Mouse (Mus musculus): ENCODE results near the gene Ticrr. TPM values are rescaled to one million over a fixed set of nuclear protein-coding genes. Genes with fewer than 3 reads are reported as not detected.

Ticrr gene
- polyA plus RNA-seq, 1 experiment from 2014 or later = 14.2 TPM

- ATAC-seq (ENCODE audit: insufficient number of reproducible peaks, insufficient read depth, low FRiP score, low TSS enrichment, low read depth) = no peak
- no peaks in the 10 kb centered on the region for H3K27me3 ChIP-seq
- no peak overlapping the region for H3K9ac ChIP-seq (replicated peaks)
- no peak overlapping the region for H3K4me3 ChIP-seq (replicated peaks)
- H3K36me3 ChIP-seq = peaks cover 96% of the 10 kb centered on the region
- H3K4me2 ChIP-seq = no peak overlapping the region
- H3K27ac ChIP-seq = no peak overlapping the region
- H3K4me1 ChIP-seq (replicated peaks) = no peaks in the 10 kb centered on the region
- H3K9me3 ChIP-seq = no peaks in the 10 kb centered on the region
- 91% methylated on average over 8 of the region's 8 CpGs for WGBS
Measured at GRCm38 (mm10) chr7:79696495-79696894, 36.5 kb downstream of the Ticrr start.

DNA sequence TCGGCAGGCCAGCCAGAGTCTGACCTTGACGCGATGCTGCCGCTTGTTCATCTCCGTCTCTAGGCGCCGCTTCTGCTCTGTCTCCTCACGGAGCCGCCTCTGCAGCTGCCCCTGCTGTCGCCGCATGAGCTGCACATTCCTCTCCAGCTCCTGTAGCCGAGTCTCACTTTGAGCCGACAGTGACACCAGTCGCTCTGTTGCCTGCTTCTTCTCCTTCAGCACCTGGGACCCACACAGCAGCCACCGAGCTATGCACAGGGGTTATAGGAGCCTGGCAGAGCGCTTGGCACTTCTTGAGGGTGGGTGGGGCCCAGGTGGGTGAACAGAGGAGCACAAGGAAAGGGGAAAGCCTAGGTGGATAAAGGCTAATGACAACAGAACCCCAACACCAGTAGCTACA lies 42.8 kb downstream of the Ticrr start:
- Histone ChIP-seq H3K4me1 (replicated peaks) (no peaks in the 10 kb centered on the region), H3K4me3 (replicated peaks) (no peak overlapping the region), H3K9ac (replicated peaks) (no peak overlapping the region), H3K27me3 (no peaks in the 10 kb centered on the region), H3K4me2 (no peak overlapping the region), H3K27ac (no peak overlapping the region), H3K9me3 (no peaks in the 10 kb centered on the region), H3K36me3 (peaks cover 100% of the 10 kb centered on the region)
- ATAC-seq (ENCODE audit: insufficient number of reproducible peaks, insufficient read depth, low FRiP score, low TSS enrichment, low read depth) = no peak
- 82% methylated on average over 16 of the region's 16 CpGs for WGBS

GRCm38 (mm10) chr7:79705210-79705609 lies 45.2 kb downstream of the Ticrr start:
- H3K4me1 ChIP-seq (replicated peaks) = peaks cover 6% of the 10 kb centered on the region
- H3K27ac ChIP-seq = no peak overlapping the region
- no peak overlapping the region for H3K4me2 ChIP-seq
- H3K9me3 ChIP-seq = no peaks in the 10 kb centered on the region
- peaks cover 90% of the 10 kb centered on the region for H3K36me3 ChIP-seq
- H3K9ac ChIP-seq (replicated peaks) = no peak overlapping the region
- WGBS = 92% methylated on average over 5 of the region's 5 CpGs
- peaks cover 8% of the 10 kb centered on the region for H3K27me3 ChIP-seq
- no peak overlapping the region for H3K4me3 ChIP-seq (replicated peaks)
- no peak for ATAC-seq (ENCODE audit: insufficient number of reproducible peaks, insufficient read depth, low FRiP score, low TSS enrichment, low read depth)

DNA sequence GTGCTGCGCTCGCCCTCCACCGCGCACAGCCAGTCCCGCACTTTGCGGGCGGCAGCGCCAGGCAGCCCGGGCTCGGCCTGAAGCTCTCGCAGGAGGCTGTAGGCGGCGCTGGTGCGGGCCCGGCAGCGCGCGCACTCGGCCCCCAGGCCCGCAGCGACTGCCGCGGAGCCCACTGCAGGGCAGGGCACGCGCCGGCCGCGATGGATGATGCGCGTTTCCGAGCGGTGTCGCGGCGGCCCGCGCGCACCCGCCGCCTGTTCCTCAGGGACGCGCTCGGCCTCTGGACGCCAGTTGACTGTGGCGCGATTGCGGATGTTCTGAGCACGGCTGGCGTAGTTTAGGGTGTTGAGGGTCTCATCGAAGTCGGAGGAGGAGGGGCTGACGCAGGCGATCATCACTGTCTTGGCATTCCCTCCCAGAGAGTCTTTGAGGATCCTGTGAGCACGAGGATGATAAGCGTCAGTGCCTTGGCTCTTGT lies 50.2 kb downstream of the Ticrr start:
- Histone ChIP-seq H3K9me3 (no peaks in the 10 kb centered on the region), H3K4me2 (peak overlapping the region; percentile 76), H3K9ac (replicated peaks) (peak overlapping the region; percentile 63), H3K4me1 (replicated peaks) (peaks cover 19% of the 10 kb centered on the region), H3K36me3 (peaks cover 54% of the 10 kb centered on the region), H3K27ac (no peak overlapping the region), H3K4me3 (replicated peaks) (peak overlapping the region; percentile 45), H3K27me3 (peaks cover 24% of the 10 kb centered on the region)
- no peak; the same call in 1 of the 2 replicates for ATAC-seq (ENCODE audit: insufficient number of reproducible peaks, insufficient read depth, low FRiP score, low TSS enrichment, low read depth)
- under 1% methylated on average over 55 of the region's 55 CpGs for WGBS

DNA sequence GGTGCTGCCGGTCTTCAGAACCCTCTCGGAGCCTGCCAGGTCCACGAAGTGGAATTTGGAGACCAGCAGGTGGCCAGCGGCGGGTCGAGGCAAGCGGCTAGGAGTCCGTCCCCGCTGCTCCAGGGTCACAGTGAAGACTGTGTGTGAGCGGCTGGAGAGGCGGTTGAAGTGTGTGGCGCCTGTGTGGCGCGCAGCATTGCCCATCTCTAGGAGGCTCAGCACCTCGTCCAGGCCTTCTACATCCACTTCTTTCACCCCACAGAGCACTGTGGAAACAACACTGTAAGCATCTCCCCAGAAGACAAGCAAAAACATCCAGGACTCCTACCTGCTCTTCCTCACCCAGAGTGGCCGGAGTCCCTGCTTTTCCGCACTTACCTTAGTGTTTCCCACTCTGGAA lies 50.8 kb downstream of the Ticrr start:
- no peak for ATAC-seq (ENCODE audit: insufficient number of reproducible peaks, insufficient read depth, low FRiP score, low TSS enrichment, low read depth)
- H3K4me2 ChIP-seq = peak overlapping the region; percentile 76

GRCm38 (mm10) chr7:79715187-79715981 lies 55.4 kb downstream of the Ticrr start, which contains the start of gene Kif7:
Kif7 (minus strand) TSS chr7:79715720.
- Histone ChIP-seq H3K27me3 (peaks cover 25% of the 10 kb centered on the region), H3K9ac (replicated peaks) (peak within 1 kb of the TSS; percentile 77), H3K4me1 (replicated peaks) (peaks cover 11% of the 10 kb centered on the region), H3K27ac (0 out of 2 replicates have a peak within 1 kb of the TSS, but pooled peaks have one; percentile 50), H3K9me3 (no peaks in the 10 kb centered on the region), H3K4me2 (peak within 1 kb of the TSS; percentile 82), H3K4me3 (replicated peaks) (peak within 1 kb of the TSS; percentile 78), H3K36me3 (peaks cover 13% of the 10 kb centered on the region; the same call in 1 of the 2 replicates)
- ATAC-seq (ENCODE audit: insufficient number of reproducible peaks, insufficient read depth, low FRiP score, low TSS enrichment, low read depth) = peak; percentile 87
- 1% methylated on average over 54 of the region's 55 CpGs for WGBS

More for the DNA sequence above, 50.8 kb downstream of the Ticrr start:
- peaks cover 47% of the 10 kb centered on the region for H3K36me3 ChIP-seq
- WGBS = 32% methylated on average over 17 of the region's 17 CpGs
- peak overlapping the region; percentile 45 for H3K4me3 ChIP-seq (replicated peaks)
- peaks cover 24% of the 10 kb centered on the region for H3K27me3 ChIP-seq
- no peaks in the 10 kb centered on the region for H3K9me3 ChIP-seq
- H3K9ac ChIP-seq (replicated peaks) = no peak overlapping the region
- H3K27ac ChIP-seq = no peak overlapping the region
- peaks cover 19% of the 10 kb centered on the region for H3K4me1 ChIP-seq (replicated peaks)

DNA sequence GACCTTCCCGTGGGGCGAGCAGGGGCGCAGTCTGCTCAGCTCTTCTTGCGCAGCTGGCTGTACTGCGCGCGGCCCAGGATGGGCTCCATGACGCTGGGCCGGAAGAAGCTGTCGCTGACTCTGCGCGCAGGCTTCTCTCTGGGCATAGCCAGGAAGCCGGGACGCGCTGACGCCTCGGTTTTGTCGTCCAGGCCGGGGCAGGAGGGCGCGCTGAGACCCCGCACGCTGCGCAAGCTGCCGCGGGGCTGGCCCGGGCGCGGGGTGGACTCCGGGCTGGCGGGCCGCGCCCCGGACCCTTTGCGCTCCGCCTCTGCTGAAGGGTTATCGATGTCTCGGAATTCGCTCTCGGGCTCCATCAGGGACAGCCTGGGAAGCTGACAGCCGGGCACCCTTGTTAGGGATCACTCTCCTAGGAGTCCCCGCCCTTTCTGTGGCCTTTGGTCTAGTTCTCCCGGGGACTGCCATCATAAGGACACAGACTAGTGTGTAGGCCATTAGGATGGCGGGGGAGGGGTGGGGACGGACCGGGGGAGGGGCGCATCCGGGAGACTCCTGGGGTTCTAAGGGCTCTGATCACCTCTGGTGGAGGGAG lies 61.5 kb downstream of the Ticrr start:
- H3K9ac ChIP-seq (replicated peaks) = peak overlapping the region; percentile 73
- H3K36me3 ChIP-seq = no peaks in the 10 kb centered on the region
- H3K4me3 ChIP-seq (replicated peaks) = peak overlapping the region; percentile 62
- H3K27ac ChIP-seq = 0 out of 2 replicates have a peak overlapping the region, but pooled peaks have one; percentile 41
- peak; percentile 54 for ATAC-seq (ENCODE audit: insufficient number of reproducible peaks, insufficient read depth, low FRiP score, low TSS enrichment, low read depth)
- peaks cover 50% of the 10 kb centered on the region for H3K27me3 ChIP-seq
- H3K9me3 ChIP-seq = no peaks in the 10 kb centered on the region
- H3K4me2 ChIP-seq = peak overlapping the region; percentile 90
- 0 out of 2 replicates have a peak, but pooled peaks cover 11% of the 10 kb centered on the region for H3K4me1 ChIP-seq (replicated peaks)
- WGBS = under 1% methylated on average over 48 of the region's 48 CpGs

DNA sequence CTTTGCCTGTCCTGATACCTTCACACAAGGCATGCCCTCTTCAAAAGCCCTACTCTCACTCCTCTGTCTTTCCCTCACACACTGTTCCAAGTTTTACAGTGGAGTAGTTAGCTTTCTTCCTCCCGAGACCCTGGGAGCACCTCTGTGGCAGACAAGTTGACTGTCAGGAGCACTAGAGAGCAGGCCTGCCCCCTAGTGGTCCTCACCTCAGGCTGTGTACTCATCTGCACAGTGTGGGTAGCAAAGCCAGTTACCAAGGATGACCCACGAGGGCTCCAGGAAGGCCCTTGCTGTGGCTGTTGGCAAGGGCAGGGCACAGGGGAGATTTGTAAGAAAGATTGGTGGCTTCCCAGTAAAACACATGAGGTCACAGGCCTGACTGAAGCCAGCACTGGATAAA lies 67.1 kb downstream of the Ticrr start:
- Histone ChIP-seq H3K9me3 (no peaks in the 10 kb centered on the region), H3K4me3 (replicated peaks) (no peak overlapping the region), H3K4me2 (no peak overlapping the region), H3K4me1 (replicated peaks) (0 out of 2 replicates have a peak, but pooled peaks cover 3% of the 10 kb centered on the region), H3K36me3 (no peaks in the 10 kb centered on the region), H3K27me3 (peaks cover 37% of the 10 kb centered on the region), H3K9ac (replicated peaks) (no peak overlapping the region), H3K27ac (no peak overlapping the region)
- no peak for ATAC-seq (ENCODE audit: insufficient number of reproducible peaks, insufficient read depth, low FRiP score, low TSS enrichment, low read depth)
- 9% methylated on average over 2 of the region's 2 CpGs for WGBS

- no peak overlapping the region for H3K4me2 ChIP-seq
- H3K4me3 ChIP-seq (replicated peaks) = no peak overlapping the region
- H3K4me1 ChIP-seq (replicated peaks) = 0 out of 2 replicates have a peak, but pooled peaks cover 3% of the 10 kb centered on the region
- peaks cover 25% of the 10 kb centered on the region for H3K27me3 ChIP-seq
- H3K9ac ChIP-seq (replicated peaks) = no peak overlapping the region
- H3K27ac ChIP-seq = no peak overlapping the region
- no peaks in the 10 kb centered on the region for H3K36me3 ChIP-seq
- ATAC-seq (ENCODE audit: insufficient number of reproducible peaks, insufficient read depth, low FRiP score, low TSS enrichment, low read depth) = no peak
- 29% methylated on average over 6 of the region's 6 CpGs for WGBS
- no peaks in the 10 kb centered on the region for H3K9me3 ChIP-seq
Measured at GRCm38 (mm10) chr7:79728219-79728618, 68.2 kb downstream of the Ticrr start.

DNA sequence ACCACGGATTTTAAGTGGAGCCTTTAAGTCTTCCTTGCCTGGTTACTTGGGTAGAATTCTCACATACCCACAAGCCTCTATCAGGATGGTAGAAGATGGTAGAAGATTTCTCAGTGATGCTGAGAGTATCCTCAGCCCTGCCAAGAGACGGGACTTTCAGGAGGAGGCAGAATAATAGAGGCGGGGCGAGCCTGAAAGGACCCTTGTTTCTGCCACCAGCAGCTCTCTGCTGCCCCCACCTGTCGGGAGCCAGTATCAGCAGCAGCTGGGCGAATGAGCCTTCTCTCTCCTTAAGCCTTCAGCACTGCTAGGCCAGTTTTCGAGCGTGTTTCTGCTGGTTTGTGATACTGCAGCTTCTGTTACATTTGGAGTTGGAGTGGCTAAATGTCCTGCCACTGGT lies 69.2 kb downstream of the Ticrr start:
- Histone ChIP-seq H3K27me3 (peaks cover 19% of the 10 kb centered on the region), H3K4me2 (no peak overlapping the region), H3K4me3 (replicated peaks) (no peak overlapping the region), H3K36me3 (no peaks in the 10 kb centered on the region), H3K9ac (replicated peaks) (no peak overlapping the region), H3K4me1 (replicated peaks) (0 out of 2 replicates have a peak, but pooled peaks cover 3% of the 10 kb centered on the region), H3K9me3 (no peaks in the 10 kb centered on the region), H3K27ac (no peak overlapping the region)
- ATAC-seq (ENCODE audit: insufficient number of reproducible peaks, insufficient read depth, low FRiP score, low TSS enrichment, low read depth) = no peak
- WGBS = 5% methylated on average over 8 of the region's 8 CpGs

- Histone ChIP-seq H3K27me3 (peaks cover 17% of the 10 kb centered on the region), H3K4me3 (replicated peaks) (no peak overlapping the region), H3K9me3 (no peaks in the 10 kb centered on the region), H3K4me1 (replicated peaks) (0 out of 2 replicates have a peak, but pooled peaks cover 3% of the 10 kb centered on the region), H3K4me2 (no peak overlapping the region), H3K27ac (no peak overlapping the region), H3K36me3 (0 out of 2 replicates have a peak, but pooled peaks cover 4% of the 10 kb centered on the region), H3K9ac (replicated peaks) (no peak overlapping the region)
- no peak for ATAC-seq (ENCODE audit: insufficient number of reproducible peaks, insufficient read depth, low FRiP score, low TSS enrichment, low read depth)
- WGBS = 63% methylated on average over 11 of the region's 11 CpGs
Measured at GRCm38 (mm10) chr7:79729743-79730370, 69.9 kb downstream of the Ticrr start.

Data from limb, embryonic 12.5 days (tissue).